Mouse (Mus musculus): ENCODE measurements around the gene Ndufs2. TPM values are rescaled to one million over a fixed set of nuclear protein-coding genes. Genes with fewer than 3 reads are reported as not detected.

The Ndufs2 gene
- polyA plus RNA-seq, 1 experiment from 2014 or later = 217 TPM

GRCm38 (mm10) chr1:171221281-171222193 lies 29.7 kb downstream of the Ndufs2 start:
- H3K4me3 ChIP-seq = peak overlapping the region; percentile 64
- peaks cover 20% of the 10 kb centered on the region for H3K36me3 ChIP-seq
- WGBS = 7% methylated on average over 22 of the region's 22 CpGs
- no peaks in the 10 kb centered on the region for H3K27me3 ChIP-seq
- no peak overlapping the region for H3K27ac ChIP-seq
- no peak; the same call in 1 of the 2 replicates for ATAC-seq (ENCODE audit: insufficient number of reproducible peaks, low FRiP score, low TSS enrichment, low read depth)
- no peaks in the 10 kb centered on the region for H3K9me3 ChIP-seq
- peak overlapping the region; percentile 35 for H3K9ac ChIP-seq
- H3K4me1 ChIP-seq = peaks cover 15% of the 10 kb centered on the region
- H3K4me2 ChIP-seq = peak overlapping the region; percentile 87

- peaks cover 20% of the 10 kb centered on the region for H3K36me3 ChIP-seq
- no peak overlapping the region for H3K27ac ChIP-seq
- no peaks in the 10 kb centered on the region for H3K9me3 ChIP-seq
- H3K9ac ChIP-seq = no peak overlapping the region
- 5% methylated on average over 10 of the region's 10 CpGs for WGBS
- peak overlapping the region; percentile 64 for H3K4me3 ChIP-seq
- H3K4me1 ChIP-seq = peaks cover 15% of the 10 kb centered on the region
- H3K27me3 ChIP-seq = no peaks in the 10 kb centered on the region
- H3K4me2 ChIP-seq = peak overlapping the region; percentile 87
- ATAC-seq (ENCODE audit: insufficient number of reproducible peaks, low FRiP score, low TSS enrichment, low read depth) = no peak
These were observed 30.3 kb downstream of the Ndufs2 start for GRCm38 (mm10) chr1:171220871-171221270.

GRCm38 (mm10) chr1:171216241-171216955 lies 34.8 kb downstream of the Ndufs2 start:
- Histone ChIP-seq H3K9me3 (no peaks in the 10 kb centered on the region), H3K9ac (no peak overlapping the region), H3K4me3 (no peak overlapping the region), H3K4me2 (no peak overlapping the region), H3K27me3 (no peaks in the 10 kb centered on the region), H3K4me1 (peaks cover 9% of the 10 kb centered on the region), H3K36me3 (peaks cover 20% of the 10 kb centered on the region), H3K27ac (no peak overlapping the region)
- WGBS = 89% methylated on average over 18 of the region's 18 CpGs
- ATAC-seq (ENCODE audit: insufficient number of reproducible peaks, low FRiP score, low TSS enrichment, low read depth) = no peak

GRCm38 (mm10) chr1:171213801-171214496 lies 37.2 kb downstream of the Ndufs2 start, which contains the start of gene Nr1i3:
Gene Nr1i3 (plus strand): TSS chr1:171213970.
- Histone ChIP-seq H3K4me1 (no peaks in the 10 kb centered on the region), H3K4me3 (no peak within 1 kb of the TSS), H3K27me3 (no peaks in the 10 kb centered on the region), H3K9me3 (no peaks in the 10 kb centered on the region), H3K4me2 (no peak within 1 kb of the TSS), H3K36me3 (peaks cover 8% of the 10 kb centered on the region), H3K9ac (no peak within 1 kb of the TSS), H3K27ac (no peak within 1 kb of the TSS)
- WGBS = 65% methylated on average over 10 of the region's 10 CpGs
- no peak for ATAC-seq (ENCODE audit: insufficient number of reproducible peaks, low FRiP score, low TSS enrichment, low read depth)

- no peak for ATAC-seq (ENCODE audit: insufficient number of reproducible peaks, low FRiP score, low TSS enrichment, low read depth)
These were observed 38.3 kb downstream of the Ndufs2 start for GRCm38 (mm10) chr1:171212854-171213253.

GRCm38 (mm10) chr1:171209409-171209808 lies 41.8 kb downstream of the Ndufs2 start:
- no peak for ATAC-seq (ENCODE audit: insufficient number of reproducible peaks, low FRiP score, low TSS enrichment, low read depth)
- H3K4me2 ChIP-seq = no peak overlapping the region
- H3K36me3 ChIP-seq = no peaks in the 10 kb centered on the region
- WGBS = 26% methylated on average over 4 of the region's 4 CpGs
- no peak overlapping the region for H3K27ac ChIP-seq
- H3K9me3 ChIP-seq = no peaks in the 10 kb centered on the region
- no peaks in the 10 kb centered on the region for H3K4me1 ChIP-seq
- no peak overlapping the region for H3K4me3 ChIP-seq
- no peak overlapping the region for H3K9ac ChIP-seq
- no peaks in the 10 kb centered on the region for H3K27me3 ChIP-seq

More at GRCm38 (mm10) chr1:171212854-171213253, 38.3 kb downstream of the Ndufs2 start:
- Histone ChIP-seq H3K4me1 (no peaks in the 10 kb centered on the region), H3K27ac (no peak overlapping the region), H3K36me3 (no peaks in the 10 kb centered on the region), H3K4me3 (no peak overlapping the region), H3K4me2 (no peak overlapping the region), H3K9ac (no peak overlapping the region), H3K9me3 (no peaks in the 10 kb centered on the region), H3K27me3 (no peaks in the 10 kb centered on the region)
- 58% methylated on average over 3 of the region's 3 CpGs for WGBS

GRCm38 (mm10) chr1:171205704-171206493 lies 45.3 kb downstream of the Ndufs2 start:
- Histone ChIP-seq H3K36me3 (no peaks in the 10 kb centered on the region), H3K4me3 (no peak overlapping the region), H3K9ac (no peak overlapping the region), H3K4me1 (no peaks in the 10 kb centered on the region), H3K27ac (no peak overlapping the region), H3K27me3 (no peaks in the 10 kb centered on the region), H3K4me2 (no peak overlapping the region), H3K9me3 (no peaks in the 10 kb centered on the region)
- ATAC-seq (ENCODE audit: insufficient number of reproducible peaks, low FRiP score, low TSS enrichment, low read depth) = no peak
- WGBS = 65% methylated on average over 6 of the region's 6 CpGs

- H3K36me3 ChIP-seq = no peaks in the 10 kb centered on the region
- WGBS = 27% methylated on average over 7 of the region's 7 CpGs
- no peak overlapping the region for H3K4me3 ChIP-seq
- no peak overlapping the region for H3K27ac ChIP-seq
- H3K27me3 ChIP-seq = no peaks in the 10 kb centered on the region
- no peak overlapping the region for H3K9ac ChIP-seq
- no peaks in the 10 kb centered on the region for H3K9me3 ChIP-seq
- H3K4me1 ChIP-seq = no peaks in the 10 kb centered on the region
- no peak overlapping the region for H3K4me2 ChIP-seq
- no peak for ATAC-seq (ENCODE audit: insufficient number of reproducible peaks, low FRiP score, low TSS enrichment, low read depth)
These were observed 46.9 kb downstream of the Ndufs2 start for GRCm38 (mm10) chr1:171204249-171204644.

- 49% methylated on average over 11 of the region's 11 CpGs for WGBS
- Histone ChIP-seq H3K27ac (no peak overlapping the region), H3K9ac (no peak overlapping the region), H3K4me1 (no peaks in the 10 kb centered on the region), H3K4me3 (no peak overlapping the region), H3K27me3 (no peaks in the 10 kb centered on the region), H3K36me3 (no peaks in the 10 kb centered on the region), H3K9me3 (no peaks in the 10 kb centered on the region), H3K4me2 (no peak overlapping the region)
- no peak for ATAC-seq (ENCODE audit: insufficient number of reproducible peaks, low FRiP score, low TSS enrichment, low read depth)
These were observed 47.5 kb downstream of the Ndufs2 start for GRCm38 (mm10) chr1:171203471-171204248.

GRCm38 (mm10) chr1:171200769-171201168 lies 50.4 kb downstream of the Ndufs2 start:
- Histone ChIP-seq H3K9me3 (no peaks in the 10 kb centered on the region), H3K9ac (no peak overlapping the region), H3K27me3 (peaks cover 15% of the 10 kb centered on the region), H3K36me3 (no peaks in the 10 kb centered on the region), H3K4me1 (peaks cover 3% of the 10 kb centered on the region), H3K4me3 (no peak overlapping the region), H3K27ac (no peak overlapping the region), H3K4me2 (no peak overlapping the region)
- ATAC-seq (ENCODE audit: insufficient number of reproducible peaks, low FRiP score, low TSS enrichment, low read depth) = no peak
- WGBS = 94% methylated on average over 1 of the region's 1 CpGs

All from limb, embryonic 15.5 days (tissue).